Mouse (Mus musculus): ENCODE results near the gene Cog4. TPM values are rescaled to one million over a fixed set of nuclear protein-coding genes. Genes with fewer than 3 reads are reported as not detected.

Cog4 gene
- total and polyA plus RNA-seq, 3 experiments = 24.9 to 35.2 (median 27.5) TPM

GRCm38 (mm10) chr8:110847171-110847549 lies 760 bp downstream of the Cog4 start (continued):
- TF ChIP-seq ZNF384 (IDR thresholded peaks at IDR 0.05; ENCODE audit: low read depth, low read length) (no peak), NRF1 (IDR thresholded peaks at IDR 0.05; ENCODE audit: low read depth, low read length) (no peak), USF1 (IDR thresholded peaks at IDR 0.05; ENCODE audit: low read depth, low read length) (no peak), BHLHE40 (IDR thresholded peaks at IDR 0.05; ENCODE audit: low read depth, low read length) (0 out of 2 replicates have a peak, but pooled peaks have one; percentile 13), ZMIZ1 (IDR thresholded peaks at IDR 0.05; ENCODE audit: low read depth, low read length) (no peak)

- H3K4me3 ChIP-seq (replicated peaks in 1 of 3; ENCODE audit: low read depth in 2 of 3, low read length in 2 of 3, poor library complexity in 1 of 3) = peak overlapping the region; percentile 79 to 99 (median 94)
- no peaks in the 10 kb centered on the region for H3K9me3 ChIP-seq (replicated peaks; ENCODE audit: low read length)
- peak overlapping the region; percentile 96 for H3K4me2 ChIP-seq (ENCODE audit: insufficient read depth, low read depth, poor library complexity, severe bottlenecking)
- DNase-seq (ENCODE audit: extremely low read depth) = no peak
- H3K79me2 ChIP-seq (replicated peaks; ENCODE audit: control insufficient read depth, extremely low read depth, insufficient read depth, poor library complexity, severe bottlenecking) = peaks cover 62% of the 10 kb centered on the region
- TF ChIP-seq ZKSCAN1 (IDR thresholded peaks at IDR 0.05; ENCODE audit: borderline replicate concordance, low read depth, low read length) (no peak), KAT2A (IDR thresholded peaks at IDR 0.05; ENCODE audit: insufficient replicate concordance, low read length) (no peak), GABPA (IDR thresholded peaks at IDR 0.05; ENCODE audit: insufficient replicate concordance, low read depth, low read length) (no peak), MEF2A (IDR thresholded peaks at IDR 0.05; ENCODE audit: borderline replicate concordance, low read depth, low read length) (no peak), EP300 (IDR thresholded peaks at IDR 0.05; ENCODE audit: low read length) (no peak), ZC3H11A (IDR thresholded peaks at IDR 0.05; ENCODE audit: low read depth, low read length) (no peak), BHLHE40 (IDR thresholded peaks at IDR 0.05; ENCODE audit: low read depth, low read length) (no peak), MAZ (IDR thresholded peaks at IDR 0.05; ENCODE audit: low read depth, low read length) (no peak), SMC3 (IDR thresholded peaks at IDR 0.05; ENCODE audit: low read depth, low read length) (no peak)
- H3K27ac ChIP-seq (ENCODE audit: insufficient read depth, low read depth) = no peak overlapping the region
- in situ Hi-C loops (cut with MboI; ENCODE audit: low pct_ligation_motif_present, low pct_unique_long_range_greater_than_20kb, low sequenced_read_pairs) (loop anchor here (10.0 to 25.0 kb wide), 3 partner anchors 93 to 439 kb away; no protein-coding TSS in a partner anchor), dilution Hi-C loops (cut with MboI; ENCODE audit: extremely low pct_ligation_motif_present, extremely low pct_unique_long_range_greater_than_20kb, low sequenced_read_pairs) (no loop called here)
- H3K9ac ChIP-seq (ENCODE audit: insufficient read depth, low read depth) = peak overlapping the region; percentile 70
- H3K4me1 ChIP-seq (ENCODE audit: control insufficient read depth in 1 of 2, insufficient read depth in 2 of 2) = peaks cover 3 to 38% of the 10 kb centered on the region in 2 experiments
- peaks cover 44 to 57% of the 10 kb centered on the region in 2 experiments for H3K36me3 ChIP-seq (replicated peaks in 1 of 2; ENCODE audit: control insufficient read depth in 1 of 2, insufficient read depth in 1 of 2, low read length in 1 of 2)
- H3K27me3 ChIP-seq (replicated peaks) = no peaks in the 10 kb centered on the region
These were observed 1.5 kb downstream of the Cog4 start for GRCm38 (mm10) chr8:110847645-110848495.

GRCm38 (mm10) chr8:110851186-110851585 lies 4.8 kb downstream of the Cog4 start:
- Histone ChIP-seq H3K4me2 (ENCODE audit: insufficient read depth, low read depth, poor library complexity, severe bottlenecking) (no peak overlapping the region), H3K9ac (ENCODE audit: insufficient read depth, low read depth) (no peak overlapping the region), H3K27ac (ENCODE audit: insufficient read depth, low read depth) (no peak overlapping the region), H3K27me3 (replicated peaks) (no peaks in the 10 kb centered on the region), H3K4me1 (ENCODE audit: control insufficient read depth in 1 of 2, insufficient read depth in 2 of 2) (peaks cover 0 to 20% of the 10 kb centered on the region in 2 experiments; a peak in 2 of 4 replicates), H3K9me3 (replicated peaks; ENCODE audit: low read length) (no peaks in the 10 kb centered on the region), H3K4me3 (replicated peaks in 1 of 3; ENCODE audit: low read depth in 2 of 3, low read length in 2 of 3, poor library complexity in 1 of 3) (no peak overlapping the region), H3K79me2 (replicated peaks; ENCODE audit: control insufficient read depth, extremely low read depth, insufficient read depth, poor library complexity, severe bottlenecking) (peaks cover 30% of the 10 kb centered on the region), H3K36me3 (replicated peaks in 1 of 2; ENCODE audit: control insufficient read depth in 1 of 2, insufficient read depth in 1 of 2, low read length in 1 of 2) (peaks cover 56 to 70% of the 10 kb centered on the region in 2 experiments)
- TF ChIP-seq BHLHE40 (IDR thresholded peaks at IDR 0.05; ENCODE audit: low read depth, low read length) (no peak), ZC3H11A (IDR thresholded peaks at IDR 0.05; ENCODE audit: low read depth, low read length) (no peak), RAD21 (IDR thresholded peaks at IDR 0.05; ENCODE audit: low read depth, low read length) (no peak), MAX (IDR thresholded peaks at IDR 0.05; ENCODE audit: low read length) (no peak), MXI1 (IDR thresholded peaks at IDR 0.05; ENCODE audit: low read depth, low read length) (no peak)
- no peak for DNase-seq (ENCODE audit: extremely low read depth)
- dilution Hi-C loops (cut with MboI; ENCODE audit: extremely low pct_ligation_motif_present, extremely low pct_unique_long_range_greater_than_20kb, low sequenced_read_pairs) (no loop called here), in situ Hi-C loops (cut with MboI; ENCODE audit: low pct_ligation_motif_present, low pct_unique_long_range_greater_than_20kb, low sequenced_read_pairs) (no loop called here)
